Mouse (Mus musculus): Measurements from ENCODE around the gene Ccdc24. TPM values are rescaled to one million over a fixed set of nuclear protein-coding genes. Genes with fewer than 3 reads are reported as not detected.

The Ccdc24 gene
- total and polyA plus RNA-seq, 3 experiments, result 0.19 to 0.36 TPM; not detected in 1

DNA sequence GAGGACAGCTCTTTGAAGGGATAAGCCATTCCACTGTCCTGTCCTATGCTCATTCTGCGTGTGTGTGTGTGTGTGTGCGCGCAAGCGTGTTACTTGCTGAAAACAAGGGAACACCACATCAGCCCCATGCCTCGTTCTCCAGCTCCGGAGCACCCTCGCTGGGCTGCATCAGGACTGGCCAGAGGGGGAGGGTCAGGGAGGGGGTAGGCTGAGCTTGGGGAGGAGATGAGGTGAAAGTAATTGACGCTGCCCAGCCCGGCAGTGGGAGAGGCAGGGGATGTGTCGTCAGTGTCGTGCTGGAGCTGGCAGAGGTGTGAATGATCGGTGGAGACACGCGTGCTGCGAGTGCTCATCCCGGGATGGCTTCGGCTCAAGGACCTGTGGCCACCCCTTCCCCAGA is 23.3 kb downstream of the Ccdc24 start:
- no peak for TF ChIP-seq USF2 (IDR thresholded peaks at IDR 0.05; ENCODE audit: borderline replicate concordance in 1 of 2, insufficient read depth in 1 of 2, low read depth in 1 of 2, low read length in 2 of 2)
- no peak for TF ChIP-seq ZMIZ1 (IDR thresholded peaks at IDR 0.05; ENCODE audit: low read depth, low read length)
- no peak for TF ChIP-seq MAFK (IDR thresholded peaks at IDR 0.05; ENCODE audit: borderline replicate concordance, low read depth, low read length)
- TF ChIP-seq UBTF (IDR thresholded peaks at IDR 0.05; ENCODE audit: borderline replicate concordance, insufficient read depth, low read depth, low read length), result no peak
- no peak for TF ChIP-seq EP300 (IDR thresholded peaks at IDR 0.05; ENCODE audit: low read depth in 1 of 2, low read length in 2 of 2)
- no peak for TF ChIP-seq CHD1 (IDR thresholded peaks at IDR 0.05; ENCODE audit: low read depth, low read length)
- TF ChIP-seq POLR2AphosphoS5 (IDR thresholded peaks at IDR 0.05; ENCODE audit: borderline replicate concordance, low read depth, low read length), result no peak
- no peak for TF ChIP-seq TAL1 (IDR thresholded peaks at IDR 0.05; ENCODE audit: low read length)
- TF ChIP-seq HCFC1 (IDR thresholded peaks at IDR 0.05; ENCODE audit: low read depth, low read length), result no peak
- TF ChIP-seq GABPA (IDR thresholded peaks at IDR 0.05; ENCODE audit: low read depth, low read length), result no peak
- TF ChIP-seq JUND (IDR thresholded peaks at IDR 0.05; ENCODE audit: low read depth, low read length), result no peak
- no peak for TF ChIP-seq SMC3 (IDR thresholded peaks at IDR 0.05; ENCODE audit: low read depth, low read length)
- TF ChIP-seq POLR2AphosphoS2 (IDR thresholded peaks at IDR 0.05; ENCODE audit: low read length), result no peak
- TF ChIP-seq MAZ (IDR thresholded peaks at IDR 0.05; ENCODE audit: low read depth, low read length), result no peak
- TF ChIP-seq SIN3A (IDR thresholded peaks at IDR 0.05; ENCODE audit: low read length), result no peak
- no peak for TF ChIP-seq ZKSCAN1 (IDR thresholded peaks at IDR 0.05; ENCODE audit: low read depth, low read length)
- no peak for TF ChIP-seq MXI1 (IDR thresholded peaks at IDR 0.05; ENCODE audit: low read depth, low read length)
- no peak for TF ChIP-seq ZC3H11A (IDR thresholded peaks at IDR 0.05; ENCODE audit: low read depth, low read length)
- no peaks in the 10 kb centered on the region; a peak in 1 of 4 replicates for H3K36me3 ChIP-seq (ENCODE audit: control insufficient read depth in 1 of 2, insufficient read depth in 2 of 2, low read length in 2 of 2)
- H3K4me1 ChIP-seq (ENCODE audit: control insufficient read depth in 1 of 2, insufficient read depth in 2 of 2, low read length in 2 of 2), result no peaks in the 10 kb centered on the region
- no peaks in the 10 kb centered on the region for H3K9me3 ChIP-seq (replicated peaks; ENCODE audit: insufficient read depth, low read length)
- H3K27ac ChIP-seq (ENCODE audit: control insufficient read depth, low read depth, low read length), result no peak overlapping the region
- H3K27me3 ChIP-seq (ENCODE audit: control insufficient read depth in 1 of 2, insufficient read depth in 2 of 2, low read length in 2 of 2), result no peaks in the 10 kb centered on the region
- H3K4me3 ChIP-seq (ENCODE audit: control insufficient read depth in 1 of 2, insufficient read depth in 1 of 2, low read depth in 2 of 2, low read length in 2 of 2), result no peak overlapping the region
- H3K9ac ChIP-seq (ENCODE audit: control insufficient read depth, low read depth, low read length, poor library complexity, severe bottlenecking), result no peak overlapping the region
- no peak for DNase-seq (ENCODE audit: low read depth, low spot score)
- H3K79me2 ChIP-seq (ENCODE audit: control insufficient read depth, insufficient read depth, low read length, poor library complexity), result no peaks in the 10 kb centered on the region

DNA sequence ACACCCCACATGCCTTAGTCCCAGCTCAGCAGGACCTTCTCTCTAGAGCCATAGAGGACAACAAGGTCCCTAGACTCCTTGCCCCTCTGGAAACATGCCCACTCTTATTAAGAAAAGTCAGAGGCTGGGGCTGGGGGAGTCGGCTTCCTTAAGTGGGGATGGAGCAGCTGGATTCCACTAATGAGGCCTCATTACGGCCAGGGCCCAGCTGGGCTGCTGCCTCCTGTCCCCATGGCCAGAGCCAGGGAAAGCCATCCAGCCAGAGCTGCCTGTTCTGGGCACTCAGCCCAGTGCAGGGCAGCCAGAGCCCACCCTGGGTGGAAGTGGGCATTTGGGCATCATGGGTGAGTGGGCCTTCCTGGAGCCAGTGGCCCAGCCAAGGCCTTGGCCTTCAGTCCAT is 25.3 kb downstream of the Ccdc24 start:
- Histone ChIP-seq H3K9ac (ENCODE audit: control insufficient read depth, low read depth, low read length, poor library complexity, severe bottlenecking) (no peak overlapping the region), H3K9me3 (replicated peaks; ENCODE audit: insufficient read depth, low read length) (no peaks in the 10 kb centered on the region), H3K79me2 (ENCODE audit: control insufficient read depth, insufficient read depth, low read length, poor library complexity) (no peaks in the 10 kb centered on the region), H3K36me3 (ENCODE audit: control insufficient read depth in 1 of 2, insufficient read depth in 2 of 2, low read length in 2 of 2) (no peaks in the 10 kb centered on the region; a peak in 1 of 4 replicates), H3K4me3 (ENCODE audit: control insufficient read depth in 1 of 2, insufficient read depth in 1 of 2, low read depth in 2 of 2, low read length in 2 of 2) (no peak overlapping the region), H3K4me1 (ENCODE audit: control insufficient read depth in 1 of 2, insufficient read depth in 2 of 2, low read length in 2 of 2) (no peaks in the 10 kb centered on the region), H3K27ac (ENCODE audit: control insufficient read depth, low read depth, low read length) (no peak overlapping the region), H3K27me3 (ENCODE audit: control insufficient read depth in 1 of 2, insufficient read depth in 2 of 2, low read length in 2 of 2) (no peaks in the 10 kb centered on the region)
- DNase-seq (ENCODE audit: low read depth, low spot score), result no peak
- TF ChIP-seq ELF1 (IDR thresholded peaks at IDR 0.05; ENCODE audit: low read depth, low read length) (no peak), MYB (IDR thresholded peaks at IDR 0.05; ENCODE audit: low read depth, low read length) (no peak), CHD1 (IDR thresholded peaks at IDR 0.05; ENCODE audit: low read depth, low read length) (no peak), MYC (IDR thresholded peaks at IDR 0.05; ENCODE audit: low read depth, low read length) (no peak), NELFE (IDR thresholded peaks at IDR 0.05; ENCODE audit: low read depth, low read length) (no peak), USF2 (IDR thresholded peaks at IDR 0.05; ENCODE audit: borderline replicate concordance in 1 of 2, insufficient read depth in 1 of 2, low read depth in 1 of 2, low read length in 2 of 2) (no peak), SMC3 (IDR thresholded peaks at IDR 0.05; ENCODE audit: low read depth, low read length) (no peak), UBTF (IDR thresholded peaks at IDR 0.05; ENCODE audit: borderline replicate concordance, insufficient read depth, low read depth, low read length) (no peak), GATA1 (IDR thresholded peaks at IDR 0.05; ENCODE audit: low read depth, low read length) (no peak)

Data from MEL (cell line).